Mouse (Mus musculus) stomach, postnatal 0 days (tissue): ENCODE measurements at regions not wholly inside any gene's neighbourhood (a gene's known extent, or its start where the extent isn't known, plus 50 kb on each side); places are given as distances from the start of the nearest gene placed in this dataset.

Source experiments
- CTCF ChIP-seq: IDR thresholded peaks from 2 replicates; pipeline ENCODE4 v1.5.1; 2016; ENCODE audit warnings: antibody characterized with exemption, low read depth, mild to moderate bottlenecking, moderate library complexity
- EP300 ChIP-seq: optimal IDR thresholded peaks from 2 replicates; pipeline ENCODE3; 2016; ENCODE audit warnings: antibody characterized with exemption

DNA sequence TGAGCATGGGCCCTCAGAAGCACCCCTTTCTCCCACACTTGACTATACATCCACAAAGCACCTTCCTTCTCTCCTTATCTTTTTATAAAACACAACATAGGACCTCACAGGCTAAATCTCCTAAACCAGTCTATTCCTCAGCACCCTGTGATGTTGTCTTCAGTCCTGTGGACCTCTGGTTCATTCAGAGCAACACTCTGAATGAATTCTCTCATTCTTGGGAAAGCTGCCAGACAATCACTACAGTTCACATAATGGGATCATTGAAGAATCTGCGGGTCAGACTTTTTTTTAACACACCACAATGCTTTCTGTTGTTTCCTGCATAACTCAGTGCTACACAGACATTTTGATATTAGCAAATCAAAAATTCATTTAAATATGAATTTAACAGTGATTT is 115.9 kb upstream of the Cdh20 start:
- TF ChIP-seq CTCF, result no peak
- TF ChIP-seq EP300, result no peak
